Mouse (Mus musculus): ENCODE results near the gene Rasgef1a.

The Rasgef1a gene

DNA sequence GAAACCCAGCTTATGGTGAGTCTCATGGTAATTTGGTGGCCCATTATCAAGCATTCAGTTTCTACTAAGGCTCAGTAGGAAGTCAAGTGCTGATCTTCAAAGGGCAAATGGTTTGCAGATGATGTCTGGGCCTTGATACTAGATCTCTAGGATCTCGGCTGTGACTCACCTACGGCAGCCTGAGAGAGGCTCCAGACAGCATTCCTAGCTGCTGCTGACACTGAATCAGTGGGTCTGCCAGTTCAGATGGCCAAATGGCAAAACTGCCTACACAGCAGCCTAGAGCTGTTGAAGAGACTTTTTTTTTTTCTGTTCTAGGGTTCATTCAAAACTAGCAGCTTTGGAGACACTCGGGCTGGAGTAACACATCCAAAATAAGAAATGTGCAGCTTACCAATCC is 15.8 kb downstream of the Rasgef1a start:
- no peak for DNase-seq (ENCODE audit: low spot score in 2 of 2)

DNA sequence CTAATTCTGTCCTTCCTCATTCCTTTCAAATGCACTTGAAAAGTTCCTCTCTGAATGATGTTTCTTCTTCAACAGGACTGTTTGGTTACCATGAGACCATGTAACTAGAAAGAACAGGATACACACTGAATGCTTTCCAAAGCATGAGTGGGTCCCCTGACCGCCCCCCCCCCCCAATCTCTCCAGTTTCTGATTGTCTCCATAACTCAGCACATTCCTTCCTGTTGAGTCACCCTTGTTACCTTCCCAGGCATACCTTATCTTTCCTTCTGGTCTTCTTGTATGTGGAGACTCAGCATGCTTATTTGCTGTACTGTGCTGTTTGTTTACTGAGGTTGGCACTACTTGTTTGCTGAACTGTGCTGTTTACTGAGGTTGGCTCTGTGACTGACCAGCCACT is 20.2 kb downstream of the Rasgef1a start:
- DNase-seq (ENCODE audit: low spot score in 2 of 2), result no peak

DNA sequence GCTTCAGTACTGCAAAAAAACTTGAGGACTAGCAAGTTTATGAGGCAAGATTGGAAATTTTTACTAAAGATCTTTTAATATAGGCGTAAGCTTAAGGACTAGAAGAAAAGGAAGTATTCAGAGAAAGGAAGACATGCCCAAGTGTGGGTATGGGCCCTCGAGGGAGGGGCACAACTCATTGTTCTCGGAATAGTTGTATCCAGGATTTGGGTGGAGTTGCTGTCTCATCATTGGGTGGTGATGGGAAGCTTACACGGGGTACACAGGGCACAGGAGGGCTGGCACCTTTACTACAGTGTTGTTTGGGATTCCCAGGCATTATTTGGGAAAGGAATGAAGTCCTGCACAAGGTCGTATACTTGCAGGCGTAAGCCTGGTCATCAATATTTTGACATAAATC is 24.4 kb downstream of the Rasgef1a start:
- no peak for DNase-seq (ENCODE audit: low spot score in 2 of 2)

DNA sequence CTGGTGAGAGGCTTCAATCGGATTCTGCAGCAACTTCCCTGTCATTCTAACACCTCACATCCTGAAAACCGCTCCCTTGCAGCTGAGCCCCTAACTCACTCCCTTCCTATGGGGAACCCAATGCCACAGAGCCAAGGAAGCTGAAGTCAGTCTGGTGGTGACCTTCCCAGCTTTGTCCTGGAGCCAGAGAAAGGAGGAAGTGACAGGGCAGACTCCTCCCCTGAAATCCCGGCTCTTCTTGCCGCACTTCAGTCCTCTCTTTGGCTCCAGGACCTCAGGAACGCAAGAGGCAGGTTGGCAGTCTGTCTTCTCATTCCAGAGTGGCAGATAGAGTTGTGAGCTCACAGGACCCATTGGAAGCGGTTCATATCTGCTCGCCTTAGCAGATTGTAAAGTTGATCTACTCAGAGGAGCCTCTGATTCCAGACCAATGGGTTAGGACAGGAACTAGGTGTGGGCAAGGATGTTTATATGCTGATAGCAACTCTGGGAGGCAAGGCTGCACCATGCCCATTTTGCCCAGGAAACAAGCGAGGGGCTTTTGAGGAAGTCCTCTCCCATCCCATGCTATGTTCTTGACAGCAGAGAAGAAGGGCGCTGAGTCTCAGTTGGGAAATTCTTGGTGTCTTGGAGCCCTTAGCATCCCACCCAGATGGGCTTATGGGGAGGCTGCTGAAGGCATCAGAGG is 25.0 kb downstream of the Rasgef1a start:
- no peak for DNase-seq (ENCODE audit: low spot score in 2 of 2)

DNA sequence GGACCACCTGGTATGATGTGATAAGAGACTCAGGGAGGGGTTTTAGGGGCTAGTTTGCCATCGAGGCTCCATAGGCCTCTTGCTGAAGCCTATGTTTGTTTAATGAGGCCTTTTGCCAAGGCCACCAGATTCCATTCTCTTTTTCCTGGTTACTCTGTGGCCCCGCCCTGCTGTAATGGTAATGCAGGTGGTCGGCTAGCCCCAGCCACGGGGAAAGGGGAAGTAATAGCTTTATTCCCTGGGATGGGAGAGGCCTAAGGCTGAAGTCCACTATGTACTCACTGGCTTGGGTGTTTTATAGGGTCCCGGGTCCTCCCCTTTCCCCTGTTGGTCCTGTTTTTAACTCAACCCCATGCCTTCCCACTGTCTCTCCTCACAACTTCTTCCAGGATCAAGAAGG is 25.6 kb downstream of the Rasgef1a start:
- no peak for DNase-seq (ENCODE audit: low spot score in 2 of 2)

DNA sequence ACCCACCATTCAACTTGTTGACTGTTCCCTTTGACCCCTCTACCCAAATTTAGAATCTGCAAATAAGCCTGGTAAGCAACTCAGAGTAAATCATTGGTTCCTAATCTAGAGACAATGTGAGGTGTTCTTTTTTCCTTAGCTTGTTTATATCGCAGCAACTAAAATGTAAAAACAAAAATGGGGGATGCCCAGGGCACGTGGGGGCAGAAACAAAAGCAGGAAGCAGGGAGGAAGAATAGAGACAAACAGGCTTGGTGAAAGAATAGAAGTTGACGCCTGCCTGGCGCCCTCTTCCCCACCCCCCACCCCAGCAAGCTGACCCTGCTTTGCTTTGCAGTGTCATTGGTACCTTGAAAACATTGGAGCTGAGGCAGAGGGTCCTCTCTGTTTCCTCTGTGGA is 33.9 kb downstream of the Rasgef1a start:
- no peak for DNase-seq (ENCODE audit: low spot score in 2 of 2)

DNA sequence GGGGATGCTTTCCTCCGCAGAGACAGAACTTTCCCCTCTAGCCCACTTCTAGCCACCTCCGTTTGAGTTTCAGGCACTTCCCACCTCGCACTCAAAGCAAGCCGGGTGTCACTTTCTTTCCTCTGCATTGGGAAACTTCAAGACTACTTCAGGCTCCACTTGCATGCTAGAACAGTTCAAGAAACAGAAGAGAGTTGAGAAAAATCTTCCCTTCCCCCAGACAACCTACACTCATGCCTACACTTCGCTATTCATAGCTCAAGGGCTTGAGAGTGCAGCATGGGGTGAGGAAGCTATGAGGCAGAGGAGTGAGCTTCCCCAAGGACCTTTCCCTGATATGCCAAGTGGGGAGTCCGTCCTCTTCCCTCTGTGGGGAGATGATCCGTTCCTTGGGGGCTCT is 34.7 kb downstream of the Rasgef1a start:
- DNase-seq (ENCODE audit: low spot score in 2 of 2), result no peak

DNA sequence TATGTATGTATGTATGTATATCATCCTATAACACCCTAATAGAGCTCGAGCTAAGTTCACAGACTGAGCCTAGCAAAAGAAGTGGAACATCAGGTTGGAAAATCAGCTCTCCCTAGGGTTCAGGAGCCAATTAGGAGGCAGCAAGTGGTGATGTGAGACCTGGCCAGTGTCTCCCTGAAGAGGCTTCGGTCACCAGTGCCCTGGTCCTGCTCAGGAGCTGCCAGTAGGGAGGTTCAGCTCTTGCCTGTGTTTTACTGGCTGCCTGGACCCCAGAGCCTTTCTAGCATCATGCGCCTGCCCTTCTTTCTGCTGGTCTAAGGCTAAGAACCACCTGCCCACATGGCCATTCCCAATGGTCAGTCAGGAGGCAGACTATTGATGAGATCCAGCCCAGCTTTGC is 35.3 kb downstream of the Rasgef1a start:
- no peak for DNase-seq (ENCODE audit: low spot score in 2 of 2)

DNA sequence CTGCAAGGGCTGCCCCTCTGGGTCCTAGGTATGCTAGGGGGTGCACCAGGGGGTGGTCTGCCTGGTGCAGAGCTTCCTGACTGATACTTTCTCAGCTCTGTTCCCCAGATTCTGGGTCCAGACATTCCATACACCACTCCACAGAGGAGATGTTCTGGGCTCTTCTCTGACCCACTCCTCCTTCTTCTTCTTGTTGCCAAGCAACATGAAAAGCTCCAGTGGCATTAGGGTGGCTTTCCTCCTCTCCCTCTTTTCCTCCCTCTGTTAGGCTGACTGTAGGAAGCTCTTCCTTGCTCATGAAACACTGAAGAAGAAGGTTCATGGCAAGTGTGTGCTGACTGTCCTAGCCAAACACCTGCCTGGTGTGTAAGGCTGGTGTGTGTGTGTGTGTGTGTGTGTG is 35.7 kb downstream of the Rasgef1a start:
- no peak for DNase-seq (ENCODE audit: low spot score in 2 of 2)

DNA sequence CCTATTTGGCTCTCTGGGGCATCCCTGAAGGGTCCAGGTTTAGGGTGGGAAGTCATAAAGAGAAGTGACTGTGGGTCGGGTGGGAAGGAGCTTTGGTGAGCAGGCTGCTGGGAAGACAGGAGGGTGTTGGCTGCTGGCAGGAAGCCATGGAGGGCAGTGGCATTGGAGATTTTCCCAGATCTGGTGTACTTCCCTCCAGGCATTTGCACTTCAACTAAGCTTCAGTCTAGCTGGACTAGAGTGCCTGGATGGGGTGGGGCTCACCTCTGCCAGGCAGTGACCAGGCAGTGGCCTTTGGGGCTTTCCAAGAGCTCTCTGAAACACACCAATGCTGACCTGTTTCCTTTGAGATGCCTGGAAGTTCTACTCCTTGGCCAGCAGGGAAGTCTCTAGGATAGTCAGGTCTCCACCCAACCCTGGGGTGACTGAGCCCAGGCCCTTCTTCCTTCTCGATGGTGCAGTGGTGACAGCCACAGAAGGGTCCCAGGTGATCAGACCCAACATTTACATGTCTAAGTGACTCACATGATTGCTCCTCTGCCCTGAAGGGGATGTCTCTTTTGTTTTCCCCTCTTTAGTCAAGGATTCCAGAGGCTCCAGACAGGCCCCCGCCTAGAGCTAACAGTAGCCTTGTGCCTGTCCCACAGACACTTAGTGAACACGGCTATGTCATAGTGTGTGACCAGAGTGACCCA is 36.7 kb downstream of the Rasgef1a start:
- DNase-seq (ENCODE audit: low spot score in 2 of 2), result no peak

DNA sequence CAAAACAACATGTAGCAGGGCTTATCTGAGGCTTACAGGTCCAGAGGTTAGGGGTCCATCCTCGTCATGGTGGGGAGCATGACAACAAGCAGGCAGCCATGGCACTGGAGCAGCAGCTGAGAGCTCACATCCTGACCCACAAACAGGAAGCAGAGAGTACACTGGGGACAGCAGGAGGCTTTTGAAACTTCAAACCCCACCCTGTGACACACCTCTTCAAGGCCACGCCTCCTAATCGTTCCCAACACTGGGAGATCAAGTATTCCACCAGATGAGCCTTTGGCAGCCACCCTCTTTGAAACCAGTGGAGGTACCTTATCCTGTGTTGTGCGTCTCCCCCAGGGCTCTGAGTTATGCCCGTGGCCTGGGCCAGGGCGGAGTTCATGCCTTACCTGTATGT is 38.5 kb downstream of the Rasgef1a start:
- DNase-seq (ENCODE audit: low spot score in 2 of 2), result no peak

DNA sequence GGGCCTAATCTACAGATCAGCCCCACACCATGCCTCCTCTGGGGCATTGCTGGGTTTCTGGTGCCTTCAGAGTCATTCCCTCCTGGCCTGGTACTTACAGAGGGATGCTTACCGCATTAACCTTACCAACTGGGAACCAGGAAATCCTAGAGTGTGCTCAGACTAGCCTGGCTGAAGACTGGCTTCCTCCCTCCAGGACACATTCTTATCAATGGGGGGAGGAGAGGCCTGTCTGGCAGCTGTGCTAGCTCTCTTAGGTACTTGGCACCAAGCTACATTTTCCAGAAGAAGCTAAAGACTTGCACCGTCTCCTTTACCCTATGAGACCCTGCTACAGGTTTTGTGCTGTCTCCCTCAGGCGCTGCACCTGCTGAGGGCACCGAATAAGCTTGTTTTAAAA is 40.2 kb downstream of the Rasgef1a start:
- no peak for DNase-seq (ENCODE audit: low spot score in 2 of 2)

DNA sequence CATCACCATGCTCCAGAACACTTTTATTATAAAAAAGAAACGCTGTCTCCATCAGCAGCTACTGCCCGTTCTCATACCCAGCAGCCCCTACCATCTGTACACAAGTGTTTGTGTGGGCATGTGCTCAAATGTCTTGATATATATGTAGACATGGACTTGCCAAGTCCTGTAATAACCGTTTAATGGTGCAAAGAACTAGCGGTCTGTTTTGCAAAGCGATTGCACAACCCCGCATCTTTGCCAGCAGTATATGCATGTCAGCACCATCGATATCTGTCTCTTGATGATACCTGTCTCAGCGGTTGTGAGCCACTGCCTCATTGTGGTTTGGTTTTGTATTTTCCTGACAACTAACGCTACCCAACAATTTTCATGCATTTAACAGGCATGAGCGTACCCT is 44.0 kb downstream of the Rasgef1a start:
- no peak for DNase-seq (ENCODE audit: low spot score in 2 of 2)

DNA sequence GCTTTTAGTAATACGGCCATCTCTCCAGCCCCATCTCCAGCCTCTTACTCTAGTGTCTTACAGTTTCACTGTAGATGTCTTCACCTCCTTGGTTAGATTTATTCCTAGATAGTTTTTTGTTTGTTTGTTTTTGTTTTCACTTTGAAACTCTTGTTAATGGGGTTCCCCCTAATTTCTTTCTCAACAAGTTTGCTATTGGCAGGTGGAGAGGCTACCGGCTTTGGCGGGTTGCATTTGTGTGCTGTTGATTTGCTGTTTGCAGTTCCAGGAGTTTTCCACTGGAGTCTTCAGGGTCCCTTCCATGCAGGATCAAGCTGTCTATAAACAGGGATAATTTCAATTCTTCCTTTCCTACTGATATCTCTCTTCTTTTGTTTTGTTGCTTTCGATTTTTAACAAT is 50.0 kb downstream of the Rasgef1a start:
- DNase-seq (ENCODE audit: low spot score in 2 of 2), result no peak

DNA sequence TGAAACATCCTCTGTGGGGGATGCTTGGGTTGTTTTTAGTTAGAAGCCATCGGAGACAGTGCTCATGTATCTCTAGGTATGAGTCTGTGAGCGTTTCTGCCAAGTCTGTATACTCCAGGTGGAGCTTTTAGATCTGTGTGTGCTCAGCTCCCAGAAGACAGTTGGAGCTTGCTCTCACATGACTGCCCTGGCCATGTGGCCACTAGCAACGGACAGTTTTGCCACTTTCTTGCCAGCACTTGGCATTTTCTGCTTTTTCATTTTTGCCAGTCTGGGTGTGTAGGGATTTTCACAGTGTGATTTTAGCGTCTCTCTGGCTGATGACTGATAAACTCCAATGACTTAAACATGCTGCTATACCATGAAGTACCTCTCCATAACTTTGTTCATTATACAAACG is 52.0 kb downstream of the Rasgef1a start:
- no peak for DNase-seq (ENCODE audit: low spot score in 2 of 2)

DNA sequence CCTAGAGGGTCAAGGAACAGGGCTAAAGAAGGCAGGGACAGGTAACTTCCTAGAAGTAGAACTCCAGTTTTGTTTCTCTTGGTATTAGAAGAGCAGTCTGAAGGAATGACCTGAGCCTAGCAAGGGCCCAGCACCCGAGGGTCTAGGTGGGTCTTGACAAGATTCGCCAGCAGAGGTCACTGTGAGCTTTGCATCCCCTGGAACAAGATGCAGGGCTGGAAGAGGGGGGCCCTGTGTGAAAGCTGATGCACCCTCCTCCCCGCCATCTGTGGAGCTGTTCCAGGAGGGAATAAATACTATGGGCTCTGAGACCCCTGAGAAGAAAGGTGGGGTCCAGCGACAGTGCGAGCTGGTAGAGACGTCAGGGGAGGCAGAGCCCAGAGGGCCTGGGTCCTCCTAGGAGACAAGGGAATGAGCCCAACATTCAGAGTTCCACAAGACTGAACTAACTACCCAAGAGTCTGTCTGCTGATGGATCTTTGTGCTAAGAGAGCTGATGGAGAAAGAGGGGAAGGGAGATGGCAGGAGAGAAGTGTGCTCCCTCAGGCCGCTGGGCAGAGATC is 53.8 kb downstream of the Rasgef1a start:
- DNase-seq (ENCODE audit: low spot score in 2 of 2), result no peak

DNA sequence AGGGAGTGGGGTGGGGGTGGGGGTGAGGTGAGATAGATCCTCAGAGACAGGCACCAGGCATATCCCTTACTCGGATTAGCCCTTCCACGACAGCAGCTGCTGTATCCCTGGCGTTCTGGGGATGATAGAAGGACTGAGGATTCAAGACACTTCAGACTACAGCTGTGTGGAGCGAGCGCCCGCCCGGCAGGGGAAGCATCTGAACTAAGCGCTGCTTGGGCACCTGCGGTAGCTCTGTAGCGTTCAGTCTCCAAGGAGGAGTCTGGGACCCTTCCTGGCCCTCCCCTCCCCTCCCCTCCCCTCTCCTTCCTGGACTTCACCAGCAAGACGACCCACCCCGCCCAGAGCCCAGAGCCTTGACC is 54.6 kb downstream of the Rasgef1a start:
- DNase-seq (ENCODE audit: low spot score in 2 of 2), result no peak

DNA sequence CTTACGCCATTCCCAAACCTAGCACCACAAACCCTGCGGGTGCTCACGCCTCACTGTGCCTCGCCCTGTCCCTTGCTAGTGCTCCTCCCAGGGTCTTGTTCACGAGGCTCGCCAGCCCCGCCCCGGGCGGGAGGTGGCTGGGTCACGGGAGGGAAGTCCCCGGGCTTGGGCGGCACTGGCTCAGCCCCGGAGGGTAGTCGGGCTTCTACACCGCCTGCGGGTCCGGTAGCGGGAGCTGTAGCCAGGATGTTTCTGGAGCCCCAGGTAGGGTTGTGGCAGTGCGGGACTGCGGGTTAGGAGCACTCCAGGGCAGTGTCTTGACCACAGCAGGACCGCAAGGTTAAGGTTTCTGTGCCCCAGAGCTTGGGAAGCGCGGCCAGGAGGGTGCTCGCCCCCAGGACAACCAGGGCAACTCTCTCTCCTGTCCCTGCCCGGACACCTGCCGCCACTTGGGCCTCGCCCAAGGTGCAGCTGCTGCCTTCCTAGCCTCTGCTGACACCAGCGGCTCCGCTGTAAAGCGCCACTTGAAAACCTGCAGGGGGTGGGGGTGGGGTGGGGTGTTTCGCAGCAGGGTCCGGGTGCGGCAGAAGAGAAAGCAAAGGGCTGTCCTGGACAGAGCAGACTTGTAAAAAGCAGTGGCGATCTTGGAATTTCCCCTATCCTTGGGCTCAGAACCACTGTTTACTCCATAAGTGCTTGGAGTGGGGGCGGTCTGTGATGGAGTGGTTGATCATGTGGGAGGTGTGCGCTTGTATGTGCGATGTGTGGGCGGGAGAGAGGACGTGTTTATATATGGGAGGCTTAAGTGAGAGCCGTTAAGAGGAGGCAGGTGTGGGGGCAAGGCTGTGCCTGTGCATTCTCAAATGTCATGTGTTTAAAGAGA is 55.2 kb downstream of the Rasgef1a start:
- peak in 1 of 2 experiments; percentile 50 for DNase-seq (ENCODE audit: low spot score in 2 of 2)

DNA sequence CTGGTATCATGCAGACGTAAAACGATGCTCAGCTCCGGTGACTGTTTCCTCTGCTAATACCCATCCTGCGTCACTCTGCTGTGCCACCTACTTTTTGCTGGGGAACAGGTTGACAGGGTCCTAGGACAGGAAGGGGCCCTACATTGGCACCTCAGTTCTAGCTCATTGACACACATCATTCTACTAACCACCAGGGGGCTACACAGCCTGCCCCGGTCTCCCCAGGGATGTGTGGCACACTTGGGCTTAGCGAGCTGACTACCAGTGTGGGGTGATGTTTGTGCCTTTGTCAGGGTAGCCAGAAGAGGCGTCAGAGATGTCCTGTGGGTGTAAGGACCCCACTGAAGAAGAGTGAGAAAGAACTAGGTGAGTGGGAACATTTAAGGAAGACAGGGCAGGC is 56.5 kb downstream of the Rasgef1a start:
- no peak for DNase-seq (ENCODE audit: low spot score in 2 of 2)

DNA sequence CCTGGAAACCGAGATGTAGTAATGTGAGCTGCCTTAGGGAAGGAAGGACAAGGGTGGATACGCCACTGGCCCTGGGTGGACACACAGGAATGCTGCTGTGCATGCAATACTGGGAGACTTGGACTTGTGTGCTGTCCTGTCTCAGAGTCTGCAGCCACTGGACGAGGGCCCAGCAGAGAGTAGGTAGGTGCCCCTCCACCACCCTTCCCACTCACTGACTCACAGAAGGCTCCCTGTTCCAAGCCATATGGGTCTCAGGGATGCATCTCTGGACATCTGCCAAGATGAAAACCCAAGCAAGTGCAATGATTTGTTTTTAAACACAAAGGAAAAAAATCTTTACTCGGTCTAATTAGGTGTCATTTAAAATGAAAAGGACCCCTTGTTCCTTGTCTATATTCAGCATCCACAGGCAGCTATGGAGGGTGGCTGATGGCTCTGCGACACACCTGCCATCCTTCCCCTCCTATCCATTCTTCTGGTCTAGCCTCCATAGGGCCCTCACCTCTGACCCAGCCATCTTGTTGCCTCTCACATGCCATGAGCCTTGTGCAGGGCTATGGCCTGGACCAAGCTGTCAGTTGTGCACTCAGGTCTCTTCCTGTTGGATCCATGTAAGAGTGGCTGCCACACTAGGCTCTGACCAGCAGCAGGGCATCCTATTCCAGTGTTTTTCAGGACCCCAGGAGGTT is 59.2 kb downstream of the Rasgef1a start:
- no peak for DNase-seq (ENCODE audit: low spot score in 2 of 2)

DNA sequence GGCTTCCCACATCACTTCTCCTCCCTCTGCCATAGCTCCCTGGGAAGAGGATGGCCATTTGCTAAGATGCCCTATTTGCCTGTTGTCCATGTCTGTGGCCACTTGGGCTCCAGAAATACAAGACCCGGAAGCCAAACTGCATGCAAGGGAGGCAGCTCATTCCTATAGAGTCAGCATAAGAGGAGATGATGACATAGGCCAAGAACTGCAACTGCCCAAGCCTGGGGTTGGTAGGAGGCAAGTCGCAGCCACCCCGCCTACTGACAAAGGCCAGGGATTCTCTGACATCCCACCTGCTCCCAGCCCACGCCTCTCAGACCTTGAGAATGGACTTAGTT is 59.7 kb downstream of the Rasgef1a start:
- DNase-seq (ENCODE audit: low spot score in 2 of 2), result no peak

DNA sequence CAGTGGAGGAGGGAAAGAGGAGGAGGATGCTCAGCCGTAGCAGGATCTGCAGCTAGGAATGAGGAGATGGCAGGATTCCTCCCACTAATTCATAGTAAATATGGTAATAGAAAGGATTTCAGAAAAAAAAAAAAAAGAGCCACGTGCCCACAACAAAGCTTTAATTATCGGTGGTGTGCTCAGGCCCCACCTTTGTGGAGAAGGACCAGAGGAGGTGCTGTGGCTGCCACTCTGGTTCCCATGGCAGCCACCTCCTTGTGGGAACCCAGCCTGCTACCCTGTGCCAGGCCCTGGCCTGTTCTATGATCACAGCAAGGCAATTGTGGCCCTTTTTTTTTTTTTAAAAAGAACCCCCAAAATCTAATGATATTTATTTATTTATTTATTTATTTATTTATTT is 60.2 kb downstream of the Rasgef1a start:
- DNase-seq (ENCODE audit: low spot score in 2 of 2), result no peak

Data from frontal cortex, postnatal 25 days (tissue).